Mouse (Mus musculus) c-Kit-positive CD71-positive TER-119-positive erythroid progenitor cells, embryonic 14.5 days (primary cell): ENCODE results near the gene Nt5c3b.

ENCODE experiments used
- DNase-seq: peaks from one replicate; pipeline ENCODE4 v3.0.0-alpha.2; 2013; ENCODE audit warnings: low spot score

Gene Nt5c3b

DNA sequence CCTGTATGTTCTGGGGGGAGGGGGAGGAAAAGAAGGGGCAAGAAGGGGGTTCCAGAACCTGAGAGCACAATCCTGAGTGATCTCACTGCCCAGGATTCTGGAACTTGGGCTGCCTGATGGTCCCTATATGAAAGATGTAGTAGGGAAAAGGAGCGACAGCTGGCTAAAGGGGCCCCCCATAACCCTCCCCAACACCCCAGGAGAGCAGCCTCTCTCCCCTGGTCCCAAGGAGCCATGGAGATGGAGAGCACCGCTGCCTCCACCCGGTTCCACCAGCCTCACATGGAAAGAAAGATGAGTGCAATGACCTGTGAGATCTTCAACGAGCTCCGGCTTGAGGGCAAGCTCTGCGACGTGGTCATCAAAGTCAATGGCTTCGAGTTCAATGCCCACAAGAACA lies at the start of gene Nt5c3b, which contains the start of gene Klhl10:
Gene Nt5c3b (minus strand): TSS at position 12 of the 400 bp plus-strand sequence.
Gene Klhl10 (plus strand): TSS at position 121 of the 400 bp plus-strand sequence.
- no peak for DNase-seq

DNA sequence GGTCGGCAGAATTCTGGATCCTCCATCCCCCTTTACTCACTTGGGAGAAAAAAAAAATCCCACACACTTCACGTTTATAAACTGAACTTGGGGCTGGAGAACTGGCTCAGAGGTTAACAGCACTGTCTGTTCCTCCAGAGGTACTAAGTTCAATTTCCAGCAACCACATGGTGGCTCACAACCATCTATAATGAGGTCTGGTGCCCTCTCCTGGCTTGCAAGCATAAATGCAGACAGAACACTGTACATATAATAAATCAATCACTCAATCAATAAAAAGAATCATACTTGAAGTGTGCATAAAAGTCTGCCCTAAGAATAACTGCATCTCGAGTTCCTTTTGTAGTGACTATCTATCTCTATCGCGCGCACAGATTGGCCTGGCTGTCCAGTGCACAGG lies 49.3 kb upstream of the Nt5c3b start:
- no peak for DNase-seq

DNA sequence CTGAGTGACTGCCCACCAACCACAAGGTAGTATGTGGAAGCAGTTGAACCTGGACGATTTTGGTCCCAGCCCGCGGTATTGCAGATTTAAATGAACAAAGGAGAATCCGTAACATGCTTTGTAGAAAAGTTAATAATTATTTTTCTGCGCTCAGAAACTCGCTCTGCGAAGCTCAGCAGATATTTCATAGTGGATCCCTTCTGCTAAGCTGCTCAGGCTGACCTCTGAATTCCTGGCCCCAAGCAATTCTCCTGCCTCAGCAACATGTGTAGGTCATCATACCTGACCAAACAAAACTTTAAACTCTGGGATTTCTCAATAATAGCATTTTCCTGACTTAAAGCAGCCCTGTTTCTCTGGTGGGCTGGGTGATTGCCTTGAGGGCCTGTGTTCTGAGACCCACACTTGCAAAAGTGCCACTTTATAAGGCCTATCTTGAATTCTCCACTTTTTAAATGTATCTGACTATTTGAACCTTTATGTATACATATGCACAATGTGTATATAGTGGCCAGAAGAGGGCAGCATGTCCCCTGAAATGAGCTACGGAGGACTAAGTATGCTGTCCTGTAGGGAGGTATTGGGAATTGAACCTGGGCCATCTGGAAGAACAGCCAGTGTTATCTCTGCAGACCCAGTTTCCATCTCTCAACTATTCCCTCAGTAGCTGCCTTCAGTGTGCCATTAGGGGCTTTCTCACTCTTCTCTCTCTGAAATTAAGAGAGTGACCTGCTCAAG lies 44.4 kb upstream of the Nt5c3b start:
- DNase-seq: peak; percentile 44

DNA sequence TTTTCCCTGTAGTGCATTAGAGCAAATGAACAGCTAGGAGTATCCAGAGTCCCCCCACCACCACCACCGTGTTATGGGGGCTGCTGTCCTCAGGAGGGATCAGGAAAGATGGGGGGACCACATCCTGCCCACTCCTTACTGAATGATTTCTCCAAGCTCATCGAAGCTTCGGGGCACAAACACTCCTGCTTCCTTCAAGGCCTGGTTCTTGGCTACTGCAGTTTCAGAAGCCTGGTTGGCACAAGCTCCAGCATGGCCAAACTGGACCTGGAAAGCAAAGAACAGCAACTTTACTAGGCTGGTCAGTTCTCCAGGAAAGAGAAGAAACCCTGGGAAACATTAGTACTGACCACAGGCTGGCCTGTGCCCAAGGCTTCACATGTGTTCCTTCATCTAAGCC lies 42.9 kb upstream of the Nt5c3b start:
- no peak for DNase-seq

DNA sequence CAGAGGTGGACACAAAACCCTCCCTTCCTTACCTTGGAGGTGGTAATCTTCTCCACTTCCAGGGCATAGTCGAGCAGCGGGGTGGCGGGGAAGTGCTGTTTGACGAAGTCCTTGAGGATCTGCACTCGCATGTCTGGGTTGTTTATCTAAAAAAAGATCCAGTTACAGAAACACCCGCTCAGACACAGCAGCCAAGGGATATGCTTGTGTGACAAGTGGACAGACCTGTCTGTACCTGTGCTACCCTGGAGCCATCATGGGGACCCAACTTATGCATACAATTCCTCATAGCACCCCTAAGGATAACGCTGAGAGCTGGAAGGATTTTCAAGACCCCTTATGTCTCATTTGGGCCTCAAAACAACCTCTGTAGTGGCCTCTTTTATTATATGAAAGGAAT lies 37.5 kb upstream of the Nt5c3b start:
- no peak for DNase-seq

DNA sequence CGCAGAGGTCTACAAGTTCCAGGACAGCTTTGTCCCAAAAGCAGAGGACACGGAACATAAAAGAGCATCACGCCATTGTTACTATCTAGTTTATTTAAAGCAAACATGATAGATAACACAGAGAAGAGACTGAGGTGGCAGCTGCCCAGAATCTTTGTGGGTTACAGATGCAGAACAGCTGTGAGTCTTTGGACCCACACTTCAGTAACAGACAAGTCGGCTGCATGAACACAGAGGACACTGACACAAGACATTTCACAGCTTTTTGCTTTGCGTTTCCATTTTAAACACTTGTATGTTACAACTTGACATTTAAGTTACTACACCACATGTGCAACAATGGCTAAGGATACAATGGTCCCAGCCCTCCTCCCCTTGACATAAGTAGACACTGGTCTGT lies 34.7 kb upstream of the Nt5c3b start:
- no peak for DNase-seq

DNA sequence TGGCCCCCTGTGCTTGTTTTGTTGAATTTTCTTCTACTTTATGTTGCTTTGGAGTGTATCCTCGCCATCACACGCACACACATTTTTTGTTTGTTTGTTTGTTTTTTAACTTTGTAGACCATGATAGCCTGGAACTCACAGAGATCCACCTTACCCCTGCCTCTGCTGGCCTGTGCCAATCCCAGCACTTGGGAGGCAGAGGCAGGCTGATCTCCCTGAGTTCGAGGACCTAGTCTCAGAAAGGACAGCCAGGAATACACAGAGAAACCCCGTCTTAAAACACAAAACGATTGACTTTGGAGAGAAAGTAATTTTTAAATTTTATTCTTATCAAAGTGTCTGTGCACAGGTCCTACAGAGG lies 31.3 kb upstream of the Nt5c3b start:
- no peak for DNase-seq

DNA sequence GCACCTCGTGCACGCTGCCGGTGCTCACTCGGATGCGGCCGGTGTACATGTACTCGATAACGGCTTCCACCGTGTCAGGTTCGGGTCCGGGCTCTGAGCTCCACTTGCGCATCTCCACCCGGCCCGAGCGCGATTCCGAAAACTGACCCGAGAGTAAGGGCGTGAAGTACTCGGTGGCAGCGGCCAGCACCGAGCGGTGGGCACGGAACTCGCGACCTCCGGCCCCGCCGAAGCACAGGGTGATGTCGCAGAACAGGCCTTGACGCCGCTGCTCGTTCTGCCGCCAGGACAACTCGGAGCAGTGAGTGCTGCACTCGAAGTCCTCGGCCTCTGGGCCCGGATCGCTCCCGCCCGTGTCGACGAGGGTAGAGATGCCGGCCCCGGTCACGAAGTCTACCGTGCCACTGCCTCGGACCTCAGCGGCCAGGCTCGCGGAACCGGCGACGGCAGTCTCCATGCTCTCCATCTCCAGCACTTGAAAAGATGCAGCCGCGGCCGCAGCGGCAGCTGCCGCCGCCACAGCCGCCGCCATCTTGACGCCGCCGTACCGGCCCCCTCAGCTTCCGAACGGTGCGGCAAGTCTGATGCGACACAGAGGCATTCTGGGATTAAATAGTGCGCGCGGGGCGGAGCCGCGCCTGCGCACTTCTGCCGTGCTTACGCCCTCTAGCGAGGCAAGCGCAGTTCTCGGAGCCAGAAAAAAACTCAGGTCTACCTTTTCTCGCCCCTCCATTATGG lies 30.8 kb upstream of the Nt5c3b start, which contains the start of gene Klhl11:
Gene Klhl11 (minus strand): TSS at position 545 of the 738 bp plus-strand sequence.
- DNase-seq: peak; percentile 91

DNA sequence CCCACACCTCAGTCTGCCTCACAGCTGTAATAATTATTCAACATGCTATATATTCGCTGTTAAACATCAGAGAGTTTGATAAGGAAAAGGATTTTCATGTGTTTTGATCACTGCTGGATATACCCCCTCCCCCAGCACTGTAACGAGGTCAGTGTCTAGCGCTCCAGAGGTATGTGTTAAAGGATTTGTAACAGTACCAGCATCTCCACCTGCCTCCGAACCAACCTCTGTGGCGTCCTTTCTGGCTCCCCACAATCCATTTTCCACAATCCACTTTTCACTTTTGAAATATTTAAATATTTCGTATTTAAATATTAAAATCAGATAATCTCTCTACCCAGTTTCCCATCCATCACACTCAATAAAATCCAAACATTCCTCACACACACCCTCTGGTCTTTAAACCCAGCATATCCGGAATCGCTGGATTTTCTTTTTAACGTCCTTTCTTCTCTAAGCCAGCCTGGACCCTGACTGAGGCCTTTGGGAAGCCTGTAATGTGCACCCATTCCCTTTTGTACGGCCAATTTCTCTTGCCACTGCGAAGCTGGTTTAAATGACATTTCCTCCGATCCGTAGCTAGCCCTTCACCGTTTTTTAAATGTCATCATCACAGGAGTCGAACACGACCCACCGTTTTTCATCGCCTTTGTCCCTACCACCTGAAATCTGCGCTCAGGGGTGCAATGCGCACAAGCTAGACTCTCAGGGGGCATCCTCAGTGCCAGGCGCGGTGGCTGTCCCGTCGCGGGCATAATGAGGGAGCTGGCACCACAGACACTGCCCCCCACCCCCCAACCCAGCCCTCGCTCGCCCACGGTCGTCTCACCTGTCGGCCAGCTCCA lies 30.0 kb upstream of the Nt5c3b start:
- DNase-seq: peak; percentile 20

DNA sequence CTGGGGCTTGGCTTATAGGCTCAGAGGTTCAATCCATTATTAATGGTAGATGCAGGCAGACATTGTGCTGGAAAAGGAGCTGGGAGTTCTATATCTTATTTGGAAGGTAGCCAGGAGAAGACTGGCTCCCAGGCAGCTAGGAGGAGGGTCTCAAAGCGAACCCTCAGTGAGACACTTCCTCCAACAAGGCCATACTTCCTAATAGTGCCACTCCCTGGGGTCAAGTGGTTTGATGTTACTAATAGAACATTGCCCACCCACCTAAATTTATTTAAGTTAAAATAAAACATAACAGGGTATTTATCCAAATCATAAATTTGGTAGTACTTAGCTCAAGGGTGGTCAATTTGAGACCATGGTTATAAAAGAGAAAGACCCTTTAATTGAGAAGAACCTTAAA lies 24.2 kb upstream of the Nt5c3b start:
- no peak for DNase-seq

DNA sequence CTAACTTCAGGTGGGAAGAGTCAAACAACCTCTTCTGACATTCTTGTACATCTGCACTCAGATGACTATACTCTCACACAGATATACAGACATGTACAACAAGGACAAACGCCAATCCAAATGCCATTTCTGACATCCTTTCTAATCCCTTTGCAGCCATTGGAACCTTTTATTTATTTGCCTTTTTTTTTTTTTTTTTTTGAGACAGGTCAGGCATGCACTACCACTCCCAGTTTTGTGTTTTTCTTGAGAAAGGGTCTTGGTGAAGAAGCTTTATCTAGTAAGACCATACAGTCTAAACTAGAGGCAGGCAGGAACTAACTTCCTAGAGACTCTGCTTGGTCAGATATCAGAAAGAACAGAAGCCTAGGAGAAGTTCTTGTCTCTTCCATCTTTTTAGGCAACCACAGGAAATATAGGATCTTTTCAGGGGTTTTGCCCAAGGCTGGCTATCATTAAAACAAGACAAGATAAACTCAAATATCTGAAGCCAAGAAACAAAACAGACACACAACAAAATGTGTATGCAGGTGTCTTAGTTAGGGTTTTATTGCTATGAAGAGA lies 23.7 kb upstream of the Nt5c3b start:
- DNase-seq: no peak

DNA sequence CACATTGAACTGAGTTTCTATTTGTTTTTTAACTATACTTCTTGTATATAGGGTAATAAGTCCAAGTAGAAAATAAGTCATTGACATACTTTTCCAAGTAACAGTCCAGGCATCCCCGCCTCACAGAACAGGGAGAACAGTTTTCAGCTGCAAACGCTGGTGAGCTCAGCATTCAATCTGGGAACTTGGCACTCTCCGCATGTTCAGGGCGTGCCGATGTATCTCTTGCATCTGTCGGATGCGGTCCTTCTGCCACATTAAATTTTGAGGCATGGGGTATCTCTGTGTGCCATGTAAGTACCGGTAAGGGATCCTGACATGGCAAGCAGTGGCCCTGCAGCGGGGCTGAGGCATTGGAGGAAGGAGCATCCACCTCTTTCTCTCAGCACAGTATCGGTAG lies 21.1 kb upstream of the Nt5c3b start:
- DNase-seq: no peak

DNA sequence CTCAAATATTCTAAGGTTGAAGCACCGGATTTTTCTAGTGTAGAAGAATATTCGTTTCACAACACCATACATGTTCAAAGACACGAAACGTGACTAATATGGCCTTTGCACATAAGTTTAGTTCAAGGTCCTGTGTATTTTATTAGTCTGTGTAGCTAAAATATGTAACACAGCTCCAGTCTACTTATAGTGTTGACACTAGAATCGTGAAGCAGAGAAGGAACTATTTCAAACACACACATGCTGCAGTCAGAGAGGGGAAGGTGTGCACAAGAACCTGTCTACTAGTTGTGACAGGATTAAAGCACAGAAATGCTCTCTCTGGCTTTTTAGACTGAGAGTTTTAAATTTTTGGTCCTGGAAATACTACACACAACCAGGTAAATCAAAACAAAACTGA lies 16.1 kb upstream of the Nt5c3b start:
- DNase-seq: no peak

DNA sequence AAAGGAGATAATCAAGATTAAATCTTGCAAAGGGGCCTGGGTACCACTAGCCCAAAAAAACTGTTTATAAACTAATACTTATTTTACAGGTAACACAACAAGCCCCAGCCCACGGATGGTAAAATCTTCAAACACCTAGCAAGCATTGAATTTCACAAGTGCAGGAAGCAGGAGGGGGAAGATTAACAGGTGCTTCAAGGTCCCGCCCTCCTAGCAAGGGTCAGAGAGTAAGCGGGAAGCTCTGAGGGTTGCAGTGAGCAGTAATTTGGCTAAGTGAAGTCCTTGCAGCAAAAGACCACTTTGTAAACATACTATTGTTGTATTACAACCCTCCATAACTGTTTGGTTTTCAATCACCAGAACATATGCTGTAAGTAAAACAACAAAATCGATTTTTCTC lies 15.6 kb upstream of the Nt5c3b start:
- no peak for DNase-seq

DNA sequence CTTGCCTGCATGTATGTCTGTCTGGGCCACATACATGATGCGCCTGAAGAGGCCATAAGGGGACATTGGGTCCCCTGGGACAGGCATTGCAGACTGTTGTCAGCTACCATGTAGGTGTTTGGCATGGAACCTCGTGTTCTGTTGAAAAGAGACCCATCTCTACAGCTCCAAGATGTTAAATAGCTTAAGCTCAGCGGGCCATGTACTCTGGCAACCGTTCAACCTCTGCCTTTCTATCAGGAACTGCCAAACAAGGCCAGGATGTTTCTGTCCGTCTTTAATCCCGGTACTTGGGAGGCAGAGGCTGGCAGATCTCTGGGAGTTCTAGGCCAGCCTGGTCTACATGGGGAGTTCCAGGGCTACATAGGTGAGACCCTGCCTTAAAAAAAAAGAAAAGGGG lies 1.0 kb upstream of the Nt5c3b start:
- no peak for DNase-seq

DNA sequence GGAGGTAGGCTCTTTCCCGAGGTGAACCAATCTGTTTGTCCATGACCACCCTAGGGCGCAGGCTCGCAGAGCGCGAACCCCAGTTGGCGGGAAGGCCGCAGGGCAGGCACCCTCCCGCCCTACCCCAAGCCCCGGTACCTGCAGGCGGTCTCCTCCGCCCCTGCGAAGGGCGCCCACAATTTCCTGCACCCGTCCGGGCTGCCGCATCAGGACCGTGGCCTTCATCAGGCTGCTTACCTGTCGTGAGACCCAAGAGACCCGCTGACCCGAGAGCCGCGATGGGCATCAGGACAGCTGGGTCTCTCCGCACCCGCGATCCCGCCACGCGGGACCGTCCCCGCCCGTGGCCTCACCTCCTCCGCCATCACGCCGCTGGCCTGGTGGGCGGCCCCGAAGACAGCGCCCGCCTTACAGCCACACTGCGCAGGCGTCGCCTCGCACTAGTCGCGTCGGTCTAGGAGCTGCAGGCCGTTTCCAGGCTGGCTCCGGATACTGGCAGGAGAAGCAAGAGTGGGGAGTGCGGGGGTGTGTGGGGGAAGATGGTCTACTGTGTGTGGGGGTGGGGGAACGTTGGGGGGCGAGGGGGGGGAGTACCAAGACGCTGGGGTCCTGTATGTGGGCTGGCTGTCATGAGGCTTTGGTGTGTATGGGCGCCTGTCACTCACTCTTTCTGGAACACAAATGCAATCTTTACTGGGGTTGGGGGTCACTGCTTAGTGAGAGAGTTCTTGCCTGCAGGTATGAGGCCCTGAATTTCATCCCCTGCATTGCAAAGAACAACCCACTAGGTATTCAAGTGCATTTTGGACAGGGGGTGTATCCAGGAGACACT lies 701 bp downstream of the Nt5c3b start:
- DNase-seq: peak; percentile 67

DNA sequence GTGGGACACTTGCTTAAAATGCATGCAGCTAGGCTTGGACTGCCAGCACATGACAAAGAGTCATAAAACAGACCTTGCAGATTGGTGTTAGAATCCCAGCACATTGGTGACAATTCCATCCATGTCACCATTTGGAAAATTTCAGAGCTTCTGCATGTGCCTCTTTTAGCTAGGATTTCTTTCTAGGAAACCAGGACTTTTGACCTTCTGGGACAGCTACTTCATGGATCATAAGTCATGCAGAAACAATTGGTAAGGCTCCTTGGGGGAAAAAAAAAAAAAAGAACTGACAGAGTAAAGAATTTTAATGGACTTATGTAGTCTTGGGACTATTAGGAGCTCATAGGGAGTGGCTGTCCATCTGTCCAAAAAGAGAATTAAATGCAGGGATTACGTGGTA lies 3.7 kb downstream of the Nt5c3b start:
- no peak for DNase-seq

DNA sequence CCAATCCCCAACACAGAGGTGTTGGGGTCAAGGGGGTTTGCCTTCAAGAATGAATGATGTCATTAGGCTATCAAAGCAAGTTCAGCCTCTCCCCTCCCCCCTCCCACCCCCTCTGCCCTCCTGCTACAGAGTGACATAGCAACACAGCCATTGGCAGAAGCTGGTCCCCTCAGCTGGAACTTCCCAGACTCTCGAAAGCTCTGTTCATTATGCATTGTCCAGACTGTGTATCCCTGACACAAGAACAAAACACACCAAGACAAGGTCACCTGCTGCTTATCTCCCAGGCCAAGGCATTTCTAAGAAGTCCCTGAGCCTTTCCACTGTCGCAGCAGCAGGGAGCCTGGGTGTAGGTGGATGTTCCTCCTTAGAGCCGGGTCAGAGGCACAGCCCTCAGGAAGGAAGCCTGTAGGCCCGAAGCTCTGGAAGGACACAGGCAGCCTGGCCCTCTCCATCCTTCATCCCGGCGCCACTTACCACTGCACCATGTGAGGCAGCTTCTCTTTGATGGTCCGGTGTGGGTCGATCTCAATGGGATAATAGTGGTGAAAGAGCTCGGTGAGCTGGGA lies 5.8 kb downstream of the Nt5c3b start:
- no peak for DNase-seq

DNA sequence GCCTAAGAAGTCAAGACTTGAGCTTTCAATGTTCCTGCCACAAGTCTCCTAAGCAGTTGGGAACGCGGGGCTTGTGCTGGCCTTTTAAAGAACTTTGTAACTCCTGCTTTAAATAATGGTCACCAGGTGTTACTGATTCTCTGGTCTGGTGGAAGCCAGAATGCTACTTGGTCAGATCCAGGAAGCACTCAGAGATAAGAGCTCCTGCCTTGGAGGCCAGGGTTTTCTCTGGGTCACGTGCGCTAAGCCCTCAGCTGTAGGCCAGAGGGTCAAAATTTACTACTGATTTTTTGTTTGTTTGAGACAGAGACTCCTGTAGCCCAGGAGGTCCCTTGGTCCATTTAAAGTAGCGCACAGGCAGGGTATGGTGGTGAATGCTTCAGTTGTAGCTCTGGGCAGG lies 9.6 kb downstream of the Nt5c3b start:
- no peak for DNase-seq

DNA sequence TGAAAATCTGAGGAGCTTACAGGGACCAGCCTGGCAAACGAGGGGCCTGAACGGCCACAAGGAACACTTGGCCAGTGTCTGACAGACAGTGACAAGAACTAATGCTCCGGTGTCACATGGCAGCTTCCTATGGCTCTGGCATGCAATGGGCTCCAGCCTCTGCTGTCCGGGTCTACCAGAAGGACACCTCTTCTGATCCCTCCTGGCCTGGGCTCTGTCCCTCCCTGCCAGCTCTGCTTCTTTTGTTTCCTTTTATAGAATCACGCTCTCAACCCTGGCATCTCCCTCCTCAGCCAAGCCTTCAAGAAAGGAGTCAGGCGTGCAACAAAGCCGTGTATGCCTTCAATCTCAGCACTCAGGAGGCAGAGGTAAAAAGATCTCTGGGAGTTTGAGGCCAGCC lies 11.6 kb downstream of the Nt5c3b start:
- no peak for DNase-seq

DNA sequence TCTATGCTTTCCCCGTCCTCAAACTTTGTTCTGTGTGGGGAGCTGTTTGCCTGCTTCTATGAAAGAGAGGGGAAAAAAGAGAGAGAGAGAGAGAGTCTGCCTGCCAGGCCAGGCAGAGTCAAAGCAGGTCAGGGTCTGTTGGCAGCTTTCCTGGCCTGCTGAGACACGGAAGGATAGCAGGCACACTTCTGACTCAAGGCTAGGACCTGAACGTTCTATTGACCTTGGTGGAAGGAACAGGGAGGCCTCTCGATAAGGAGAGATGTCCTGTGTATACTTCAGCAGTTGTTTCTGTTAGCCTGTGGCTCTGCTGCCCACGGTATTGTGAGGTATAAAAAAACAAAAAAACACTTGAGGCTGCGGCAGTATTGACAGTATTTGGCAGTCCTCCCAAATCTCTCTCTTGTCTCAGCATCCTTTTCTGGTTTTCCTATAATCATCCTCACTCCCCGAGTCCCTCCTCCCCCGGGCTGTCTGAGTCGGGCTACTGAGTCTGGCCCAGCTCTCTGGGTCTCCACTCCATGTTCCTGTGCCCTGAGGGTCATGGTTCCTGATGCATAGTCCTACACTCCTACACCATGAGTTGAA lies 12.9 kb downstream of the Nt5c3b start:
- no peak for DNase-seq
